Mouse (Mus musculus) ES-E14 (cell line): Measurements from ENCODE around the gene Crk. TPM values are rescaled to one million over a fixed set of nuclear protein-coding genes. Genes with fewer than 3 reads are reported as not detected.

Source experiments
- DNase-seq: peaks from one replicate; pipeline ENCODE4 v3.0.0-alpha.2; 2013; ENCODE audit warnings: low read depth, low spot score
- H3K27ac ChIP-seq: 2 replicates; pipeline ENCODE4 v1.5.1; 2012; ENCODE audit warnings: low read depth, mild to moderate bottlenecking, low read length, moderate library complexity, mixed read lengths; ENCODE audit not compliant: poor library complexity, insufficient read depth, severe bottlenecking
- H3K36me3 ChIP-seq: 2 replicates; pipeline ENCODE4 v1.6.1; 2012; ENCODE audit warnings: mild to moderate bottlenecking, low read length, moderate library complexity, mixed read lengths; ENCODE audit not compliant: control insufficient read depth, poor library complexity, insufficient read depth, severe bottlenecking
- H3K4me1 ChIP-seq, 2 experiments: fragments of 150-350 bp in 1 of 2; sonication (generic) in 1 of 2; 2 replicates each; pipeline ENCODE4 v1.6.1; 2012; ENCODE audit warnings: low read length in 2 of 2, mild to moderate bottlenecking in 1 of 2, mixed read lengths in 1 of 2; ENCODE audit not compliant: control insufficient read depth in 2 of 2, insufficient read depth in 2 of 2, poor library complexity in 1 of 2
- H3K4me3 ChIP-seq, 2 experiments: fragments of 150-350 bp in 1 of 2; sonication (generic) in 1 of 2; 2 replicates each; pipeline ENCODE4 v1.5.1; 2012; ENCODE audit warnings: low read length in 2 of 2, low read depth in 1 of 2, mild to moderate bottlenecking in 1 of 2, mixed read lengths in 1 of 2; ENCODE audit not compliant: insufficient read depth in 1 of 2, poor library complexity in 1 of 2, severe bottlenecking in 1 of 2
- H3K9ac ChIP-seq: 2 replicates; pipeline ENCODE4 v1.6.1; 2012; ENCODE audit warnings: low read depth, mild to moderate bottlenecking, low read length, mixed read lengths; ENCODE audit not compliant: poor library complexity, insufficient read depth, severe bottlenecking
- H3K9me3 ChIP-seq: fragments of 150-350 bp; sonication (generic); 2 replicates; pipeline ENCODE4 v1.6.1; 2012; ENCODE audit warnings: low read depth, mild to moderate bottlenecking, low read length; ENCODE audit not compliant: control insufficient read depth, insufficient read depth
- CHD2 ChIP-seq: IDR thresholded peaks from 2 replicates; pipeline ENCODE4 v1.6.1; 2014; ENCODE audit warnings: mild to moderate bottlenecking, low read depth, low read length, inconsistent platforms
- HCFC1 ChIP-seq: IDR thresholded peaks from 2 replicates; pipeline ENCODE4 v1.6.1; 2012; ENCODE audit warnings: low read length, inconsistent platforms, borderline replicate concordance; ENCODE audit not compliant: insufficient read depth
- MAFK ChIP-seq: IDR thresholded peaks from 2 replicates; pipeline ENCODE4 v1.6.1; 2014; ENCODE audit warnings: mild to moderate bottlenecking, low read depth, low read length, inconsistent platforms; ENCODE audit not compliant: insufficient read depth
- ZC3H11A ChIP-seq: IDR thresholded peaks from 2 replicates; pipeline ENCODE4 v1.6.1; 2012; ENCODE audit warnings: low read depth, mild to moderate bottlenecking, inconsistent platforms, low read length, borderline replicate concordance
- ZNF384 ChIP-seq: IDR thresholded peaks from 2 replicates; pipeline ENCODE4 v1.6.1; 2012; ENCODE audit warnings: low read depth, low read length, inconsistent platforms
- in situ Hi-C, 2 experiments: fragments of 600-800 bp; cut with MboI; formaldehyde crosslinking; loops; one replicate each; pipeline ENCODE4 v1.15.1; 2025; ENCODE audit warnings: low sequenced_read_pairs in 2 of 2, inconsistent platforms in 1 of 2; ENCODE audit not compliant: unreplicated experiment in 2 of 2
- total RNA-seq: library from RNA; depleted of rRNA; stranded (reverse); fragments of 300-350 nt; gene quantifications from 2 replicates; pipeline ENCODE4 v1.2.3, GENCODE M21; 2012

Gene Crk
- total RNA-seq, 1 experiment, result 71.3 TPM

DNA sequence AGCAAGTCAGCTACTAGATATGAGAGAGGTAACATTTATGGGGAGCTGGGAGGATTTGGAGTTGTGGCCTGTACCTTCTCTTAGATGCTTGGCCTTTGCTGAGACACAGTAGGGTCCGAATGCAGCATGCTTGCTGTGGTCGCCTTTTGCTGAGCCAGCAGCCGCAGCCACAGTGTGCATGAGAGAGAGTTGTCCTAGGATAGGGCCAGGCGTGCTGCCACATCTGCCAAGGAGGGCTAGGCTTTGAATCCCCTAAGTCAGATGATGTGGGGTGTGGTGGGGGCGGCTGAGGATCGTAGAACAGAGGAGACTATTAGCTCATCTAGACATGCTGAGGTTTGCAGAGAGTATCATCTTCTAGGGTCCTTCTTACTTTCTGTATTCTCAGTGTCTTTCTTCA lies 23.7 kb downstream of the Crk start:
- H3K27ac ChIP-seq, result no peak overlapping the region

GRCm38 (mm10) chr11:75703748-75704147 lies 24.7 kb downstream of the Crk start:
- Histone ChIP-seq H3K4me3 (no peak overlapping the region), H3K9me3 (no peaks in the 10 kb centered on the region), H3K9ac (no peak overlapping the region), H3K4me1 (peaks cover 0 to 5% of the 10 kb centered on the region in 2 experiments; a peak in 1 of 4 replicates), H3K36me3 (peaks cover 11% of the 10 kb centered on the region; the same call in 1 of the 2 replicates), H3K27ac (no peak overlapping the region)
- in situ Hi-C loops, result no loop called here
- no peak for TF ChIP-seq CHD2
- no peak for TF ChIP-seq ZC3H11A
- no peak for TF ChIP-seq HCFC1
- no peak for TF ChIP-seq ZNF384
- TF ChIP-seq MAFK, result no peak
- DNase-seq, result no peak

More for the DNA sequence above, 23.7 kb downstream of the Crk start:
- H3K36me3 ChIP-seq, result peaks cover 15% of the 10 kb centered on the region
- peaks cover 0 to 5% of the 10 kb centered on the region in 2 experiments; a peak in 1 of 4 replicates for H3K4me1 ChIP-seq
- no peak for DNase-seq
- no peak for TF ChIP-seq ZC3H11A
- TF ChIP-seq ZNF384, result no peak
- TF ChIP-seq HCFC1, result no peak
- TF ChIP-seq CHD2, result no peak
- TF ChIP-seq MAFK, result no peak
- H3K9ac ChIP-seq, result no peak overlapping the region
- in situ Hi-C loops, result no loop called here
- H3K4me3 ChIP-seq, result no peak overlapping the region
- H3K9me3 ChIP-seq, result no peaks in the 10 kb centered on the region

GRCm38 (mm10) chr11:75713949-75714348 lies 34.9 kb downstream of the Crk start:
- Histone ChIP-seq H3K27ac (no peak overlapping the region), H3K9me3 (no peaks in the 10 kb centered on the region), H3K9ac (no peak overlapping the region), H3K4me3 (no peak overlapping the region), H3K4me1 (no peaks in the 10 kb centered on the region), H3K36me3 (no peaks in the 10 kb centered on the region)
- in situ Hi-C loops, result no loop called here
- TF ChIP-seq ZC3H11A (peak; percentile 28; the same call in 1 of the 2 replicates), CHD2 (no peak)
- peak; percentile 47 for DNase-seq

DNA sequence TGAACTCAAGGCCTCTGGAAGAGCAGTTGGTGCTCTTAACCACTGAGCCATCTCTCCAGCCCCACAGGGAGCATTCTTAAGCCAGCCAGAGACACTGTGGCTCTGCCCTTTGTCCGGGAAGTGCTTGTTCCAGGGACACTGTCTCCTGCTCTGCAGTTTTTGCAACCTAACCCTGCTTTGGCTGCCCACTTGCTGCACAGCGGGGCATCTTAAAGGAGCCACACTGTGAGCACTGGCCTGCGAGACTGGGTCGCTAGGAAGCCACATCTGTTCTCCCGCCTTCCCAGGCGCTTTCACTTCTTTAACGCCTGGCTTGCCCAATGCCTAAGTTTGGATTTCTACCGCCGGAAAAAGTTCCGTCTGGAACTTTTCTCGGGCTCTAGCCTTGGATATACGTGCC lies 36.5 kb downstream of the Crk start:
- Histone ChIP-seq H3K27ac (no peak overlapping the region), H3K4me1 (peaks cover 0 to 2% of the 10 kb centered on the region in 2 experiments; a peak in 1 of 4 replicates), H3K9ac (peak overlapping the region; percentile 30; the same call in 1 of the 2 replicates), H3K36me3 (no peaks in the 10 kb centered on the region), H3K4me3 (peak overlapping the region; percentile 15 to 29; a peak in 3 of 4 replicates), H3K9me3 (no peaks in the 10 kb centered on the region)
- no peak for DNase-seq
- in situ Hi-C loops, result no loop called here
- TF ChIP-seq ZNF384 (no peak), HCFC1 (no peak), ZC3H11A (no peak), CHD2 (no peak), MAFK (no peak)
